Mouse (Mus musculus) lung, postnatal 0 days (tissue): ENCODE results near the gene Cts3.
"Not testable (repeated sequence)": the region's sequence is repeated elsewhere in the genome, so short reads cannot be mapped to it uniquely, and the experiment has no call there.

ENCODE experiments used
- CTCF ChIP-seq: IDR thresholded peaks from 2 replicates; pipeline ENCODE4 v1.5.1; 2016; ENCODE audit warnings: antibody characterized with exemption, mild to moderate bottlenecking
- EP300 ChIP-seq: IDR thresholded peaks from 2 replicates; pipeline ENCODE4 v1.6.1; 2016; ENCODE audit warnings: antibody characterized with exemption, mild to moderate bottlenecking, control low read depth

DNA sequence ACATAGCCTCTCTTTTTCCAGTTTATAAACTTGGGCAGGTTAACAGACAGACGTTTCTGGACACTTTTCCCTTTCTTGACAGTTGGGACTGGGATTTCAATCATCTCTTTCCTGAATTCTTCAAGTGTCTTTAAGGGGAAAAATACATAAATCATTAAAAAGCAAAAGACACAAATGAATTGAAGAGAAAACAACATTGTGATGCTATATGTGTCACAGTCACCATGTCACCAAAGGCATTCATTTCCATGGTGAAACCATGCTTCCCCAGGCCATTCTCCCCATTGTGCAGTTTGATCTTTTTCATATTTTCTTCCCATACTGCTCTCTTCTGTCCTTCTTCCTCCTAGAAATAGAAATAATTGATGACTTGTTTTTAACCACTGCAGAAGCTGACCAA lies 1.9 kb downstream of the Cts3 start, which contains the start of gene Gm49352:
- TF ChIP-seq EP300, CTCF: not testable (repeated sequence)
